Mouse (Mus musculus) liver, embryonic 11.5 days (tissue): Measurements from ENCODE around the gene Trnt1. TPM values are rescaled to one million over a fixed set of nuclear protein-coding genes. Genes with fewer than 3 reads are reported as not detected.

Experiments
- ATAC-seq: fragments of 200-750 bp; cut with Nextera tagmentation; replicated peaks from 2 replicates; pipeline ENCODE4 v1.8.0; 2017; ENCODE audit warnings: moderate number of reproducible peaks, mild to moderate bottlenecking, moderate TSS enrichment, moderate library complexity; ENCODE audit not compliant: low FRiP score
- DNase-seq: peaks from one replicate; pipeline ENCODE4 v3.0.0-alpha.2; 2017; ENCODE audit warnings: low spot score
- H3K27ac ChIP-seq: fragments of 300-500 bp; sonication (generic); 2 replicates; pipeline ENCODE4 v1.5.1; 2014; ENCODE audit warnings: mild to moderate bottlenecking, low read depth, low read length, control low read depth
- H3K27me3 ChIP-seq: fragments of 300-500 bp; sonication (generic); replicated peaks from 2 replicates; pipeline ENCODE4 v1.6.1; 2014; ENCODE audit warnings: low read length, mixed read lengths; ENCODE audit not compliant: control insufficient read depth, insufficient read depth
- H3K36me3 ChIP-seq: fragments of 300-500 bp; sonication (generic); 2 replicates; pipeline ENCODE4 v1.6.1; 2014; ENCODE audit warnings: mild to moderate bottlenecking, low read length, moderate library complexity, mixed read lengths; ENCODE audit not compliant: control insufficient read depth, insufficient read depth
- H3K4me1 ChIP-seq: fragments of 300-500 bp; sonication (generic); replicated peaks from 2 replicates; pipeline ENCODE4 v1.6.1; 2014; ENCODE audit warnings: low read length, mixed read lengths; ENCODE audit not compliant: control insufficient read depth, insufficient read depth
- H3K4me2 ChIP-seq: fragments of 300-500 bp; sonication (generic); 2 replicates; pipeline ENCODE4 v1.6.1; 2014; ENCODE audit warnings: mild to moderate bottlenecking, control low read depth, moderate library complexity
- H3K4me3 ChIP-seq: fragments of 300-500 bp; sonication (generic); 2 replicates; pipeline ENCODE4 v1.5.1; 2014; ENCODE audit warnings: low read depth, low read length, control low read depth
- H3K9ac ChIP-seq: fragments of 300-500 bp; sonication (generic); 2 replicates; pipeline ENCODE4 v1.6.1; 2014; ENCODE audit warnings: low read depth, low read length, control low read depth
- H3K9me3 ChIP-seq: fragments of 300-500 bp; sonication (generic); 2 replicates; pipeline ENCODE4 v1.6.1; 2016; ENCODE audit warnings: low read length, inconsistent platforms, mixed read lengths; ENCODE audit not compliant: control insufficient read depth
- WGBS: fragments of 180-500 bp; shearing (Covaris S2); extraction: QIAGEN DNeasy Blood & Tissue Kit; methylation state at CpG from one replicate; pipeline ENCODE4 v1.1.7; 2014; 5-methylcytosine and 5-hydroxymethylcytosine counted together
- polyA plus RNA-seq: library from polyadenylated mRNA; unstranded; fragments of >200 nt; fragmentation: Nextera tagmentation; extraction: Ambion mirVana; gene quantifications from 2 replicates; pipeline ENCODE4 v1.2.1, GENCODE M21; 2014

Gene Trnt1
- polyA plus RNA-seq, 1 experiment from 2014 or later: 82.3 TPM

- Histone ChIP-seq H3K36me3 (no peaks in the 10 kb centered on the region), H3K4me3 (no peak overlapping the region), H3K27me3 (no peaks in the 10 kb centered on the region), H3K4me1 (no peaks in the 10 kb centered on the region), H3K4me2 (no peak overlapping the region), H3K9ac (no peak overlapping the region), H3K27ac (no peak overlapping the region), H3K9me3 (no peaks in the 10 kb centered on the region)
- WGBS: 50% methylated on average over 1 of the region's 1 CpGs
- ATAC-seq: peak; percentile 47; the same call in 1 of the 2 replicates
- DNase-seq: no peak
Observed at GRCm38 (mm10) chr6:106761486-106761885, 7.4 kb upstream of the Trnt1 start.

DNA sequence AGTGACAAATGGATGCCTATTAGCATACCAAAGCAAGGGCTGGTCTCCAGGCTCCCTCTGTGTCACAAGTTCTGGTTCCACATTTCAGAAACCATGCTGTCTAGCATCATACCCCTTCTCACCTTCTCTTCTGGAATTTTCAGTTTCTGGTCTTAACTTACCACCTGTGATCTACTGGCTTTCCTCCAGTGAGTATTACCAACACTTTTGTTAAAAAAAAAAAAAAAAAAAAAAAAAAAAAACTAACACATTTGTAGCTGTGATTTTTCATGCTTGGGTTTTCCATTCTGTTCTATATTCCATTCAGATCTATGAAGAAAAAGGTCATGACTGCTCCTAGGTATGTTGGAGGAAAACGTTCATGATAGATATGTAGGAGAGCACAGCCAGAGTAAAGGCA, 3.0 kb upstream of the Trnt1 start:
- Histone ChIP-seq H3K4me3 (no peak overlapping the region), H3K4me2 (no peak overlapping the region), H3K27me3 (no peaks in the 10 kb centered on the region), H3K9me3 (no peaks in the 10 kb centered on the region), H3K36me3 (no peaks in the 10 kb centered on the region), H3K9ac (no peak overlapping the region), H3K27ac (no peak overlapping the region), H3K4me1 (peaks cover 8% of the 10 kb centered on the region)
- no peak for ATAC-seq
- no peak for DNase-seq
- 78% methylated on average over 1 of the region's 1 CpGs for WGBS

DNA sequence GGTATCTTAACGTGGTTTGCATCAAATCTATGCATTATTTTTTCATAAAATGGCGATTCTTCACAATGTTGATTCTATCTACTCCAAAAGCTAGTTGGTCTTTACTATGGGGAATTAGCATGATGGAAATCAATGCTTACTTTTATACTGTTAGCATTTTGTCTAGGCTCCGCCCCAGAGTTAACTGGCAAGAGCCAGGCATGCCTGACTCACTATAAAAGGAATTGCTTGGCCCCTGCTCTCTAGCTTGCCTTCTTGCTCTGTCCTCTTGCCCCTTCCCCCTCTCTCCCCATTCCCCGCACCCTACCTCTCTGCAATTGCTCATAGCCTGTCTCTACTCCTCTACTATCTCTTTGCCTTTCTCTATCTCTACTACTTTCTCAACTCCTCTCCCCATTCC, 2.1 kb upstream of the Trnt1 start:
- H3K4me1 ChIP-seq: peaks cover 8% of the 10 kb centered on the region
- no peak for ATAC-seq
- H3K9ac ChIP-seq: no peak overlapping the region
- peaks cover 3% of the 10 kb centered on the region; the same call in 1 of the 2 replicates for H3K36me3 ChIP-seq
- no peak overlapping the region for H3K4me3 ChIP-seq
- H3K4me2 ChIP-seq: no peak overlapping the region
- H3K27me3 ChIP-seq: no peaks in the 10 kb centered on the region
- H3K9me3 ChIP-seq: no peaks in the 10 kb centered on the region
- no peak for DNase-seq
- H3K27ac ChIP-seq: no peak overlapping the region
- WGBS: 68% methylated on average over 4 of the region's 4 CpGs

GRCm38 (mm10) chr6:106769290-106769866, 458 bp downstream of the Trnt1 start:
- H3K36me3 ChIP-seq: peaks cover 4% of the 10 kb centered on the region; the same call in 1 of the 2 replicates
- ATAC-seq (peak; percentile 78), DNase-seq (no peak)
- H3K4me2 ChIP-seq: peak overlapping the region; percentile 80
- 1% methylated on average over 33 of the region's 33 CpGs for WGBS
- peak overlapping the region; percentile 16; the same call in 1 of the 2 replicates for H3K27ac ChIP-seq
- peak overlapping the region; percentile 77 for H3K4me3 ChIP-seq
- H3K9ac ChIP-seq: peak overlapping the region; percentile 73
- H3K4me1 ChIP-seq: peaks cover 8% of the 10 kb centered on the region
- H3K27me3 ChIP-seq: no peaks in the 10 kb centered on the region
- no peaks in the 10 kb centered on the region for H3K9me3 ChIP-seq

DNA sequence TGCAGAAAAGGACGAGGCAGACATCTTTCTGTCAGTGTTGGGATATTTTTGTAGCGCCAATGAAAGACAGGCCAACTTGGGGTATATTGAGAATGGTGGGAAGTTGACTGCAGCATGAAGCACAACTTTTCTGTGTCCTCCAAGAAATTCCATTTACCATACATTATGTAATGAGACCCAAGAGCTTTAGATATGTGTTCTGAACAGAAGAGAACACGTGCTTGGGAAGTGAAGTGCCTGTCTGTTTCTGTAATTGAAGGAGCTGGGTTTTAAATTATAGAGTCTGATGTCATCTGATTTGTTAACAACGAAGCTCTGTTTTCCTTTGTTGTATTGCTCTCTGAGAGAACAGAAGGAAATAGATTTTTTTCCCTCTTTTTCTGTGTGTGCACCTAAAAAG, 1.1 kb downstream of the Trnt1 start:
- WGBS: 47% methylated on average over 4 of the region's 4 CpGs
- Histone ChIP-seq H3K9me3 (no peaks in the 10 kb centered on the region), H3K27ac (no peak overlapping the region), H3K36me3 (peaks cover 7% of the 10 kb centered on the region; the same call in 1 of the 2 replicates), H3K4me2 (peak overlapping the region; percentile 80), H3K4me3 (peak overlapping the region; percentile 77), H3K27me3 (no peaks in the 10 kb centered on the region), H3K4me1 (peaks cover 8% of the 10 kb centered on the region), H3K9ac (peak overlapping the region; percentile 73)
- ATAC-seq: no peak
- no peak for DNase-seq

DNA sequence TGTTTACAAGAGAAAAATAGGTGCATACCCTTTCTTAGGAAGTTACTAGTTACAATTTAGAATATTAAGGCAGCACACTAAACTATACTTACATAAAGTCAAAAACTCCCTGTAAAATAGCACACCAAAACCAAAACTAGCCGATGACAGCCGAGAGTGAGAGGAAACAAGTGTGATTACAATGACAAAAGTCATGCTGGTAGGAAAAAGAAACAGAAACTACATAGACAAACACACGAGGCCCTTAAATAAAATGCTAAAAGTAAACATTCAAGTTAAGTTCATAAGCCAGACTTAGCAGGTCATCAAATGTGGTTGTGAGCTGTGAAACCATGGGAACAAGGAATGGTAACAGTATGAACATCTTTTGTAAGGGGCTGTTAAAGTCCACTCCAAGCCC, 18.2 kb downstream of the Trnt1 start:
- H3K36me3 ChIP-seq: peaks cover 3% of the 10 kb centered on the region; the same call in 1 of the 2 replicates
- no peak for DNase-seq

GRCm38 (mm10) chr6:106791429-106791828, 22.5 kb downstream of the Trnt1 start:
- H3K9ac ChIP-seq: no peak overlapping the region
- no peak overlapping the region for H3K27ac ChIP-seq
- H3K9me3 ChIP-seq: no peaks in the 10 kb centered on the region
- H3K36me3 ChIP-seq: peaks cover 10% of the 10 kb centered on the region
- ATAC-seq (no peak), DNase-seq (no peak)
- no peak overlapping the region for H3K4me3 ChIP-seq
- H3K4me2 ChIP-seq: no peak overlapping the region
- H3K4me1 ChIP-seq: no peaks in the 10 kb centered on the region
- H3K27me3 ChIP-seq: no peaks in the 10 kb centered on the region
- 91% methylated on average over 8 of the region's 8 CpGs for whole genome bisulfite sequencing

More for the DNA sequence above, 18.2 kb downstream of the Trnt1 start:
- Histone ChIP-seq H3K27me3 (no peaks in the 10 kb centered on the region), H3K4me2 (no peak overlapping the region), H3K9ac (no peak overlapping the region), H3K9me3 (no peaks in the 10 kb centered on the region), H3K4me1 (no peaks in the 10 kb centered on the region), H3K27ac (no peak overlapping the region), H3K4me3 (no peak overlapping the region)
- ATAC-seq: no peak
- WGBS: 88% methylated on average over 3 of the region's 3 CpGs

GRCm38 (mm10) chr6:106792486-106792885, 23.6 kb downstream of the Trnt1 start:
- no peak overlapping the region for H3K4me2 ChIP-seq
- WGBS: 92% methylated on average over 5 of the region's 5 CpGs
- no peaks in the 10 kb centered on the region for H3K9me3 ChIP-seq
- no peaks in the 10 kb centered on the region for H3K4me1 ChIP-seq
- no peak overlapping the region for H3K27ac ChIP-seq
- ATAC-seq (no peak), DNase-seq (no peak)
- peaks cover 10% of the 10 kb centered on the region for H3K36me3 ChIP-seq
- no peak overlapping the region for H3K9ac ChIP-seq
- no peaks in the 10 kb centered on the region for H3K27me3 ChIP-seq
- H3K4me3 ChIP-seq: no peak overlapping the region

DNA sequence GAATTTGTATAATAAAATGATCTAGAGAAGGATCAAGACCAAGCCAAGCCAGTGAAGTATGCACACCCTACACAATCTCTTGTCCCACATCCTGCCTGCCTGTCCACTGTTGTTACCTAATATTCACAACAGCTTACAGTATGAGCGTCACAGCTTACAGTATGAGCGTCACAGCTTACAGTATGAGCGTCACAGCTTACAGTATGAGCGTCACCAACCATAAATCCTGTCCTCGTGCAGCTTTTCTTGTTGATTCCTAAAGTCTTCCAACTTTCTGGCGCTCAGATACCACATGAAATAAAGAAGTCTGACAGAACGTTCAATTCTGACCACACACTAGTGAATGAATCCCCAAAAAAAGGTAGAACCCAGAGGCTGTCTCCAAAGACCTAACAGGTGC, 24.2 kb downstream of the Trnt1 start:
- H3K36me3 ChIP-seq: peaks cover 10% of the 10 kb centered on the region
- H3K27ac ChIP-seq: no peak overlapping the region
- H3K4me2 ChIP-seq: no peak overlapping the region
- WGBS: 86% methylated on average over 7 of the region's 7 CpGs
- no peak overlapping the region for H3K4me3 ChIP-seq
- H3K4me1 ChIP-seq: no peaks in the 10 kb centered on the region
- no peak for ATAC-seq
- H3K27me3 ChIP-seq: no peaks in the 10 kb centered on the region
- H3K9me3 ChIP-seq: no peaks in the 10 kb centered on the region
- DNase-seq: no peak
- no peak overlapping the region for H3K9ac ChIP-seq
